Mouse (Mus musculus): ENCODE measurements around the gene Ccdc188.

DNA sequence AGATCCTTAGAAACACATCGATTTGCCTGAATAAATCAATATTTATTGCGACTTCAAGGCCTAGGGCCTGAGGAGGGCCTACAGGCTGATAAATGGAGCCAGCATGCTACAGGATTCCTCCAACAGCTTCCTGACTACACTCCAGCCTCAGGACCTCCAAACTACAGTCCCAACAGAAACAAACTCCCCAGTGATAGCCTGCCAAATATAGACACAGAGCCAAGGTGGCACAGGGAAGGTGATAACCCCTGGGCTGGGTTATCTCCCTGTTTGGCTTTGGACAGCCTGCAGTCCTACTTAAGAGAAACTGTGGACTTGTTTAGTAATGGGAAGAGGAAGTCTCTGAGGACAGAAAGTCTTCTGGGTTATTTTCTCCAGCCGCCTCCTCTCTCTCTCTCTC lies 30.5 kb upstream of the Ccdc188 start:
- TF ChIP-seq GATA1 (IDR thresholded peaks at IDR 0.05; ENCODE audit: low read length): no peak
- no peak for TF ChIP-seq TAL1 (IDR thresholded peaks at IDR 0.05; ENCODE audit: low read length)

Data from erythroblast, embryonic 14.5 days (primary cell).